Mouse (Mus musculus) lung, adult 10 weeks (tissue): ENCODE measurements around the gene Ehf. TPM values are rescaled to one million over a fixed set of nuclear protein-coding genes. Genes with fewer than 3 reads are reported as not detected.

Experiments used
- polyA plus RNA-seq: library from polyadenylated mRNA; stranded (reverse); fragments of 350-450 nt; fragmentation: Illumina TruSeq; extraction: RNeasy Lipid Tissue Mini Kit (QIAGEN cat#74804); gene quantifications from one replicate; pipeline ENCODE4 v1.2.3, GENCODE M21; 2014; ENCODE audit warnings: low read depth, low replicate concordance; ENCODE audit not compliant: insufficient read depth

Gene Ehf
- polyA plus RNA-seq = 7.4 TPM

DNA sequence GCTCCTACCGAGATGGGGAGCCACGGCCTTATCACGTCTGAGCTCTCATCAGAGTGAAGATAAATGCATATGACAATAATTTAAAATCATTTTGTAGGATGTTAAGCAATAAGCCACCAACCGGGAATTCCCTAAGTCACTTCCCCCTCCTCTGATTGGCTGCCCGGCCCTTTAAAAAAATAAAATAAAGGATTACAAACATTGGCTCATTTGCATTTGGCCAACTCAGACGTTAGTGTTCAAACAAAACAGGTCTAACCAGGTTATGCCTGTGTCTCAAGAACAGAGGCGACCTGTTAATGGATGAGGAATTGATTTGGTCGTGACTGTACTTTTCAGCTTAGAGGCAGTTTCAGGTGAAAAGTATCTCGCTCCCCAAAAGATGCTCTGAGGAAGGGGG lies at the start of gene Ehf:
Gene Ehf, minus strand, starts transcription at position 147 of the 400 bp plus-strand sequence.

Other genes with a start within 250 kb of the Ehf start
- gene Pdhx, start 229.8 kb downstream of the Ehf start, polyA plus RNA-seq = 12.2 TPM
- gene Apip, start 229.6 kb downstream of the Ehf start, polyA plus RNA-seq = 37.9 TPM
- 19.2 TPM for gene Elf5, start 108.4 kb upstream of the Ehf start, polyA plus RNA-seq
- gene Cat, start 181.9 kb upstream of the Ehf start, polyA plus RNA-seq = 126 TPM